Mouse (Mus musculus) 3T3-L1 (cell line): ENCODE measurements around the gene Zbtb2.

Experiments
- DNase-seq: peaks from one replicate; pipeline ENCODE4 v3.0.0-alpha.2; 2015; ENCODE audit warnings: low read depth, low spot score

Zbtb2 gene

DNA sequence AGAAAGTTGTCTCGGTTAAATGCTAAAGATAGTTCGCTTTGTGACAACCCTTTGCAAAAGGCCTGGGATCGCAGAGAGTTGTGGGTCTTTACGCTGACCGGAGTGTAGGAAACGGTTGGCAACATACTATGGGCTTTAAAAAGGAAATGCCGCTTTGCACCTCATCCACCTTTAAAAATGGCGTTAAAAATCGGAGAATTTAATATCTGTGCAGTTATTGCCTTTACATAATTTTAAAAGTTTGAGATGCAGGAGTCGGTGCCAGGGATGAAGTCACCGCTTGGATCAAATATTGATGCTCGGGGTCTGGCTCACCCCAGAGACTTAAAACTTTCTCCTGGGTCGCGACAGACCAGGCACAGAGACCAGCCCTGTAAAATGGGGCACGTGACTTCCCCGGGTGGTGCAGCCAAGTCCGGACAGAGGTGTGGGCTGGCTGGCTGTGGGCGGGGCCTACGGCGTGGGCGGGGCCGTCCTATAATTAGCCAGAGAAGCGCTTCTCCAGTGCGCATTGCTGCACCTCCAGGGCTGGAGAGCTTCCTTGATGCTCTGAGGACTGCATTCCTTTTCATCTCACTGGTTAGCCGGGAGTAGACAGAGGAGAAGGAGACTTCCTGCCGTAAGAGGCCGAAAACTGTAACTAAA is 53.7 kb downstream of the Zbtb2 start:
- peak; percentile 89 for DNase-seq

DNA sequence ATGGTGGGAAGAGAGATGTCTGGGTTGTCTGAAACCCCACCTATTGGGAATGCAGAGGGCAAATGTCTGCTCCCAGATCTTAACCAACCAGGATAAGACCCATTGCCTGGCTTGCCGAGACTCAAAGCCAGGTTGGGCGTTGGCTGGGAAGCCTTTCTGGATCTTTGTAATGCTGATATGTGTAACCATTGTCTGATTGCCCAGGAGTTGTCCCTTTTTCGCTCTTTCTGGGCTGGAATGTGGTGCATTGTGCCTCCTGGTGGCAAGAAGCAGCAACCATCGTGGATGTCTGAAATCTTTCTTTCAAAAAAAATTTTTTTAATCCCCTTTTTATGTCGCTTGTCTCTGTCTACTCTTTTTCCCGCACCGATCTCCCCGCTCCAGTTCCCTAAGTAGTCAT is 54.6 kb downstream of the Zbtb2 start:
- DNase-seq: peak; percentile 84

DNA sequence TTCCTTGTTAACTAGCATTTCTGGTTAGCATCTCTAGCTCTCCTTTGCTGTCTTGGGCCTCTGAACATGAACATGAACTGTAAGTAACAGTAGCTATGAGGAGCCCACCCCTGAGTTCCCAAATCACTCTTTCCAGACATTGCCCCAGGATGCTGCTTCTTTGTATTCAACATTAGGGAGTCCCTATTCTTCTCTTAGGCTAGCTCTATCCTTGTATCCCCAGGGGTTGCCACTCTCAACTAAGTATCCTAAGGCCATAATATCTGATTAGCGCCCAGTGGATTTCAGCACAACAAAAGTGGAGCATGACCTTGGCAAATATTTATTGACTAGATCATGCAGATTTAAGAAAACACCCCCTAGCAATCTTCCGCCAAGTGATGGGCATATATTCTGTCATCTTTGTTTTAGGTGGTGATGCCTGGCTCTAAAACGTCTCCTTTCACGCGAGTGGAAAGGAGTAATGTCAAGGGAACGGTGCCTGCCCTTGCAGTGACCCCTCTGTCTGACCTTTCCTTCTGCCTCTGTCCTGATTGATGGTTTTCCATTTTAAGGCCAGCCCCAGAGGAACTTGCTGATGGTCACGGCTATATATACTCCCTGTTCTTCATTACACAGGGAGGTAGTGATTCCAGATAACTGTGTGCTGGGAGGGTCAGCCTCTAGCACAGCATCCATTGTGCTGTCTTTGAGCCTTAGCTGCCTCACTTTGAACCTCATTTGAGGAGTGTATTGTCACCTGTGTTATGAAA is 55.5 kb downstream of the Zbtb2 start:
- DNase-seq: no peak

DNA sequence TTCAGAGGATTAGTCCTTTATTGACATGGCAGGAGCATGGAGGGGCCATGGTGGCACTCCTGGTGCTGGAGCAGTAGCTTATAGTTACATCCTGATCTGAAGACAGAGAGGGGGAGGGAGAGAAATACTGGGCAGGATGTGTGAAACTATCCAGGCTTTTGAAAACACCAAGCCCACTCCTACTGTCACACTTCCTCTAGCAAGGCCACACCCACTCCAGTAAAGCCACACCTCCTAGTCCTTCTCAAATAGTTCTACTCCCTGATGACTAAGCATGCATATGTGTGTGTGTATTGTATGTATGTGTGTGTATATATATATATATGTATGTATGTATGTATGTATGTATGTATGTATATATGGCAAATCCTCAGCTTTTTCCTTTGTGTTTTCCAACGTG is 60.2 kb downstream of the Zbtb2 start:
- DNase-seq: no peak

DNA sequence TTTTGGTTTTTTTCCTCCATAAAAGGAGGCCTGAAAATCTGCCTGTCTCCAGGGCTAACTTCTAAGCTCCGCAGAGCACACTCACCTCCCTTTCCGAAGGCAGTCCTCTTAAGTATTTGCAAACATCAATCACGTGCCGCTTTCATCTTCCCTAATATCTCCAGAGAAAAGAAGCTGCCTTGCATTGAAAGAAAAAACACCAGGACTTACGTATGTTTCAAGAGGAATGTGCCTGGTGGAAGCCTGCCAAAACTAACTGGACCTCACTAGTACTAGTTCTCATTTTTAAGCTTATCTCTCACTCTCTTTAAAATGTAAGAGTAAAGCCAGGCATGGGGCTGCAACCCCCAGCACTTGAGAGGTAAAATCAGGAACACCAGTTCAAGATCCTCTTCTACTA is 62.3 kb downstream of the Zbtb2 start:
- peak; percentile 29 for DNase-seq

DNA sequence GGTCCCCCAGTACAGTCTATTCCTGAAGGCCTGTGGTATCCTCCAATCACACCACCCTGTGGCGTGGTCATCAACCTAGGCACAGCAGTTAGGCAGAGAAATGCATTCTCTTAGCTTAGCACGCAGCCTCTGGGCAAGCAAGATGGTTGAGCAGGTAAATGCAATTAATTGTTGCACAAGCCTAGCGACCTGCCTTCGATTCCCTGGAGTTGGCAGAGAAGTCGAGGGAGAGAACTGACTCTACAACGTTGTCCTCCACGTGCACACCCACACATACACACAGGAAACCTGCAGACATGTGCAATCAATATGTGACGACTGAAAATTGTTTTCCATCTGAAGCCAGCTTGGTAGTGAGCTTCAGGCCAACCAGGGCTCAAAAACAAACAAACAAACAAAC is 64.0 kb downstream of the Zbtb2 start:
- no peak for DNase-seq
